Comparison of ENCODE assay signal across 9 mouse cellular contexts in the genomic region with DNA sequence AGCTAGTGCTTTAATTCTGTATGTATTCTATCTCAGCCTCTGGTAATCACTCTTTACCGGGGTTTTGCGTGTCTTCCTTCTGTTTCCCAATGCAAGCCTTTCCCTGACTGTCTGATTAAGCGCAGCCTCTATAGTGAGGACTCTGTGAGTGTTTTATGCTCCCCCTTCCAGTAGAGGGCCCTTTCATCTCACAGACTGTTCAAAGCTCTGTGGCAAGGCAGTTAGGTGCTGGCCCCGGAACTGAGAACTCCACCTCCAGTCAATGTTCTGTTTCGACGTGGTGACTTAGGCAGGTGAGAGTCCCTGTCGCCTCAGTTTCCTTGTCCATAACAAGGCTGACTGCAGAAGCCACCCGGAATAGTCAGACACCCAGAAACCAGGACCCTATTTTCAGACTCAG.
A peak's percentile ranks its signal among the peaks of the same experiment; 100 is the strongest.
DNase-seq lines count a peak whose midpoint lies in the region; ATAC-seq and TF ChIP-seq lines count a peak whose summit lies in the region.
"Had no signal": no experiment of that assay in that cellular context is flagged by ENCODE, and none has a peak within 500 bp of the region (broad histone marks: within the 10 kb centered on the region; RNA-seq: fewer than 3 reads in every experiment).

No protein-coding gene starts in this region.

- TF ChIP-seq CTCF in heart, postnatal 0 days (IDR thresholded peaks at IDR 0.05; ENCODE audit: low read depth), result 0 out of 2 replicates have a peak, but pooled peaks have one; percentile 18

- DNase-seq in heart, postnatal 0 days (ENCODE audit: low spot score), result no peak
- DNase-seq in thymus, postnatal 4 days, result peak; percentile 17
- no peak for DNase-seq in thymus, postnatal 10 days (ENCODE audit: low spot score in 2 of 2)
- DNase-seq in layer of hippocampus, adult 18-20 months (ENCODE audit: low spot score in 2 of 2), result no peak

- peak overlapping the region; percentile 78 for H3K27ac ChIP-seq in heart, postnatal 0 days (ENCODE audit: low read depth)
- H3K27ac ChIP-seq in heart, embryonic 11.5 days (ENCODE audit: low read depth, low read length), result no peak overlapping the region
- H3K27ac ChIP-seq in forebrain, embryonic 16.5 days (ENCODE audit: low read length), result no peak overlapping the region

- no peak for TF ChIP-seq EP300 in heart, postnatal 0 days (IDR thresholded peaks at IDR 0.05; ENCODE audit: low read depth)

- no peak overlapping the region for H3K9ac ChIP-seq in heart, postnatal 0 days (replicated peaks; ENCODE audit: low read depth, low read length)
- H3K9ac ChIP-seq in heart, embryonic 11.5 days (ENCODE audit: low read depth, low read length), result no peak overlapping the region
- H3K9ac ChIP-seq in forebrain, embryonic 16.5 days (replicated peaks; ENCODE audit: low read depth, low read length), result no peak overlapping the region
- H3K9ac ChIP-seq: hindbrain, embryonic 15.5 days had no signal

- no peaks in the 10 kb centered on the region for H3K36me3 ChIP-seq in heart, postnatal 0 days (replicated peaks; ENCODE audit: control insufficient read depth, insufficient read depth, low read length)
- H3K36me3 ChIP-seq in heart, embryonic 11.5 days (ENCODE audit: control insufficient read depth, insufficient read depth, low read length), result no peaks in the 10 kb centered on the region
- H3K36me3 ChIP-seq in forebrain, embryonic 16.5 days (ENCODE audit: control insufficient read depth, insufficient read depth), result no peaks in the 10 kb centered on the region
- H3K36me3 ChIP-seq: hindbrain, embryonic 15.5 days had no signal

- WGBS in heart, postnatal 0 days, result 62% methylated on average over 8 of the region's 8 CpGs
- WGBS in heart, embryonic 11.5 days (ENCODE audit: insufficient replicate concordance), result 63% methylated on average over 8 of the region's 8 CpGs
- WGBS in forebrain, embryonic 16.5 days, result 73% methylated on average over 8 of the region's 8 CpGs

- H3K4me2 ChIP-seq in heart, postnatal 0 days (ENCODE audit: low read depth, low read length), result no peak overlapping the region
- no peak overlapping the region for H3K4me2 ChIP-seq in heart, embryonic 11.5 days
- no peak overlapping the region for H3K4me2 ChIP-seq in forebrain, embryonic 16.5 days (ENCODE audit: low read length)

- H3K9me3 ChIP-seq in heart, postnatal 0 days (replicated peaks; ENCODE audit: control insufficient read depth, low read length), result no peaks in the 10 kb centered on the region
- H3K9me3 ChIP-seq in heart, embryonic 11.5 days (replicated peaks; ENCODE audit: control insufficient read depth, low read length), result no peaks in the 10 kb centered on the region
- H3K9me3 ChIP-seq in forebrain, embryonic 16.5 days (ENCODE audit: control insufficient read depth, low read length), result no peaks in the 10 kb centered on the region
- H3K9me3 ChIP-seq: hindbrain, embryonic 15.5 days; megakaryocyte, embryonic 14.5 days had no signal

- no peak overlapping the region for H3K4me3 ChIP-seq in heart, postnatal 0 days (ENCODE audit: low read depth, low read length)
- H3K4me3 ChIP-seq in heart, embryonic 11.5 days (ENCODE audit: low read depth, low read length), result no peak overlapping the region
- no peak overlapping the region for H3K4me3 ChIP-seq in forebrain, embryonic 16.5 days (replicated peaks; ENCODE audit: low read length)
- H3K4me3 ChIP-seq: hindbrain, embryonic 15.5 days had no signal

- H3K4me1 ChIP-seq in heart, postnatal 0 days (ENCODE audit: control insufficient read depth, insufficient read depth), result peaks cover 12% of the 10 kb centered on the region
- peaks cover 17% of the 10 kb centered on the region for H3K4me1 ChIP-seq in heart, embryonic 11.5 days (ENCODE audit: control insufficient read depth, insufficient read depth, low read length)
- H3K4me1 ChIP-seq in forebrain, embryonic 16.5 days (replicated peaks; ENCODE audit: control insufficient read depth, insufficient read depth, low read length), result peaks cover 7% of the 10 kb centered on the region

- H3K27me3 ChIP-seq in heart, postnatal 0 days (ENCODE audit: control insufficient read depth, insufficient read depth, low read length), result no peaks in the 10 kb centered on the region
- H3K27me3 ChIP-seq in heart, embryonic 11.5 days (ENCODE audit: control insufficient read depth, insufficient read depth, low read length), result no peaks in the 10 kb centered on the region
- H3K27me3 ChIP-seq in forebrain, embryonic 16.5 days (replicated peaks; ENCODE audit: control insufficient read depth, insufficient read depth, low read length), result no peaks in the 10 kb centered on the region

- ATAC-seq in heart, postnatal 0 days (ENCODE audit: insufficient read depth, low read depth), result no peak
- no peak for ATAC-seq in heart, embryonic 11.5 days (replicated peaks; ENCODE audit: insufficient number of reproducible peaks, low FRiP score, low TSS enrichment)
- 0 out of 2 replicates have a peak, but pooled peaks have one; percentile 6 for ATAC-seq in forebrain, embryonic 16.5 days
- ATAC-seq in erythroblast, adult 5-6 weeks (replicated peaks; ENCODE audit: low FRiP score, poor library complexity, severe bottlenecking), result no peak
